Mouse (Mus musculus) skeletal muscle tissue, adult 2 months (tissue): ENCODE measurements at regions not wholly inside any gene's neighbourhood (a gene's known extent, or its start where the extent isn't known, plus 50 kb on each side); places are given as distances from the start of the nearest gene placed in this dataset.

ENCODE experiments used
- DNase-seq: peaks from one replicate; pipeline ENCODE4 v3.0.0-alpha.2; 2012; ENCODE audit warnings: low read depth, low spot score

DNA sequence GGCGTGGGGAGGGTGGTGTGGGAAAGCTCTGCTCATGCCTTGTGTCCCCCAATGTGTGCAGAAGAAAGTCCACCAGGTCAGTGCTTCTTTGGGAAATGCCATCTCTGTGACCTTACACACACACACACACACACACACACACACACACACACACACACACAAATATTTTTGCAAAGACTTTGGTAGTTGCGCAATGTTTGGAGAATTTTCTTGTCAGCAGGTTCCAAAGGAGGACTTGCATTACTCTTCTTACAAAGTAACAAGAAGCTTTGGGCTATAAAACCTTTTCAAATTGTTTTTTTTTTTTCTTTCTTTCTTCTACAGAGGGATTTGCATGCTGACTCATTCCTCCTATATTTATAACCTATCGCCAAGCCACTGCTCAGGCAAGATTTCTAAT is 59.1 kb upstream of the Npvf start:
- peak; percentile 16 for DNase-seq

- DNase-seq, result no peak
Observed at GRCm38 (mm10) chr6:50718631-50719030, 64.4 kb upstream of the Npvf start.

- DNase-seq, result peak; percentile 79
Observed at GRCm38 (mm10) chr6:50720346-50720745, 66.1 kb upstream of the Npvf start.

DNA sequence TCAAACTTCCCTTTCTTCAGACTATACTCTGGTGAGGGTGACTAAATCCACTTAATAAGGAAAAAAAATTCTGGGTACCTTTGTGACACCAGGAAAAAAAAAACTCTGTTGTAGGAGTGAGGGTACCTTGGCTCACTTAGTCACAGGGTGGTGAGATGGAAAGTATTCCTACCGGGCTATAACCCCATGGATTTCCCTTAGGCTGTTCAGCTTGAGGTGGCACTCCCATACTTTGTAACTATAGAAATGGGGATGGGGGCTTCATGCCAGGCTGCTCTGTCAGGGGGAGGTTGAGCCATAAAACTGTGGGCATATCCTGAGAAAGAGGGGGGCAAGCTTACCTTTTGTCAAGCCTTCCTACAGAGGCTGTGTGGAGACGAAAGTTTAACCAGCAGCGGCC is 71.4 kb upstream of the Npvf start:
- no peak for DNase-seq

DNA sequence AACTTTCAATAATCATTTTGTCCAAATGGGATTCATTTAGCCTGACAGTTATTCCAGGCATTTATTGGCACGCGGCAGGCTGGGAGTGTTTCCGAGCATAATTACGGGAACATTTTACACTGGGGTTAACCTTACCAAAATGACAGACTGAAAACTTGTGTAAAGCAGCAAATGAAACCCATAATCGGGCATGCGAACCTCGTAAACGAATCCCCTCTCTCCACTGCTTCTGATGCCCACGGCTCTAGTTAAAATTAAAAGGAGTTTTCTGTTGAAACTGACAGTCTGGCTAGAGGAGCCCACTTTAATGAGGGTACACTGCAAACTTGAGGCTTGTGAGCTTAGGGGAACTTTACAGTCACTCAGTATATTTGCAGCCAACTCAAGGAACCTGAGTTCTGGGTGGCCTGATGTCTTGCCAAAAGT is 71.9 kb upstream of the Npvf start:
- no peak for DNase-seq

- DNase-seq, result no peak
Observed at GRCm38 (mm10) chr6:50730744-50731718, 76.8 kb upstream of the Npvf start.

GRCm38 (mm10) chr6:50734701-50735100 is 80.5 kb upstream of the Npvf start:
- DNase-seq, result no peak

GRCm38 (mm10) chr6:50735825-50736224 is 81.6 kb upstream of the Npvf start:
- DNase-seq, result no peak

- no peak for DNase-seq
Observed at GRCm38 (mm10) chr6:50742009-50742408, 87.8 kb upstream of the Npvf start.

DNA sequence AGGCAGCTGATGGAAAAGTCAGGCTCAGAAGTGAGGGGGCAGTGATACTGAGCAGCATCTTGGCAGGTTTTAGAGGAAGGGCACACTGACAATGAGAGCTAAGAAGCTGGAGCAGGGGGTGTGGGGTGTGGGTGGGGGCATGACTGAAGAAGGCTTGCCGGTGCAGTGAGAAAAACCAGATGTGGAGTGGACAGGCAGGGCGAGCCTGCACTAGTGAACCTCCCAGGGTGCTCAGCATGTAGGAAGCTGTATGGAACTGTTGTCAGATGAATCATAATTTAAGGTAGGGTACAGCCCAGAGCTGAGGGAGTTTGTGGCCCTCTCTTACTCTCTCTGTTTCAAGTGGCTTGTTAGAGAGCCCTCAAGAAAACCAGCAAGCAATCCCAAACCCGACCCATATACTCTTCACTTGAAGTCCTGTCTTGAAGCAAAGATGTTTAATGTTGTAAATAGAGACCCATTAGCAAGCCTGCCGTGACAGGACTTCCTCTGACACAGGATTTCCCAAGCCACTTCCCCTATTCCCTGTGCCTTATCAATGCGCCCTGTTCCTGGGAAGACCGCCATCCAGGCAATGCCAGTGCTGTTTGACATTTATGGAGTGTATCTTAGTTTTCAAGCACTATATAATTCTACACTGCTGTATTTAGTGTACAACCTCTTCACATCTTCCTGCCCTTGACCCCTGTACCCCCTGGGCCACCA is 90.4 kb upstream of the Npvf start:
- DNase-seq, result no peak

DNA sequence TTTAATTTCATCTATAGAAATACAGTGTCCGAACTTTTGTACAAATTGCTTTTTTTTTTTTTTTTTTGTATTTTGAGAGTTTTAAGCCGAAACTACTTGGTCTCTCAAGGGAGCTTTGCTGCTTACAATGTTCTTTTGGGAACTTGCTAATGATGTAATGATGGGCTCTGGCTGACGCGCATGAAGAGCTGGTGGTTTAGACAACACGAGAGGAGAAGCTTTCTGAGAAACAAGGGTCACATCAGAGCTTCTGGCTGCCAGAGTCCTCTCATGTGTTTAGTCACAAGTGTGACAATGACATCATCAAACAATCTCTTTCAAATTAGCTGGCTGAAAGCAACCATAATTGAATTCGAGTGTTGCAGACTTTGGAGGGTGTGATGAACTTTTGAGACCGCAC is 98.9 kb upstream of the Npvf start:
- peak; percentile 69 for DNase-seq

DNA sequence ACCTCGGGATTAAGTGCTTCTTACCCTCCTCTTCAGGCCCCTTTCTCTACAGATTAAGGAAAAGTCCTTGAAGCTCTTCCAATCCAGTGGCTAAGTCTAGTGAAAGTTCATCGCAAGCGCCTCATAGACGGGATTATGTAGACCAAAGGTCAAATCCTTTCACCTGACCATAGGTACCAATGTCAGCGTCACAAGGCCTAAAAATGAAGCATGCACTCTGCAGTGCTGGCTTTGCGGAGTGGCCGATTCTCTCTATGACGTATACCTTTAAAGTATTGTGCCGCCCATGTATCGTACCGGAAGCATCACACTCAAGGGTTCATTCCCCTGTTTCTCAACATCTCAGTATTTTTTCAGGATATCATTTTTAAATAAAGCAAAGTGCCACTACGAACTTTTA is 100.5 kb upstream of the Npvf start:
- no peak for DNase-seq

- no peak for DNase-seq
Observed at GRCm38 (mm10) chr6:50760367-50760766, 106.1 kb upstream of the Npvf start.

GRCm38 (mm10) chr6:50763121-50763520 is 108.9 kb upstream of the Npvf start:
- no peak for DNase-seq

DNA sequence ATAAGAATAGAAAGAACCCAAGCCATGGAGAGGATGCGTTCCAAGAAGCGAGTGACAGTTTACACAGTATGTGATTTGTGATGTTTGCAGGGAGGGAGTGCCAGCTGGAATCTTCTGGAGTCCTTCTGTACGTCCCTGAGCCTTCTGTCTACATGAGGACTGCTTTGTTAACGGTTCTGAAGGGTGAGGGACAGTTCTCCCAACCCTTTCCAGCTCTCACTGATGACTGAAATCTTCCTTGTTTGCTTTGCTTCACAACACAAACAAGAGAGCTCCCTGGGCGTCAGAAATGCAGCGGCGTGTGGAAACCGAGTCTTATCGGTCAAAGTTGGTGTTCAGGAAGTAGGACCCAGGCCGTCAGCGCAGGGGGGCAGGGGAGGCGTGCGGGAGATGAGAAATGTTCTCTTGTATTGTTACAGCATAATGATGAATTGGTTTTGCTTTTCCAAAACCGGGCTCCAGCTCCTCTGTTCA is 112.2 kb upstream of the Npvf start:
- DNase-seq, result no peak

DNA sequence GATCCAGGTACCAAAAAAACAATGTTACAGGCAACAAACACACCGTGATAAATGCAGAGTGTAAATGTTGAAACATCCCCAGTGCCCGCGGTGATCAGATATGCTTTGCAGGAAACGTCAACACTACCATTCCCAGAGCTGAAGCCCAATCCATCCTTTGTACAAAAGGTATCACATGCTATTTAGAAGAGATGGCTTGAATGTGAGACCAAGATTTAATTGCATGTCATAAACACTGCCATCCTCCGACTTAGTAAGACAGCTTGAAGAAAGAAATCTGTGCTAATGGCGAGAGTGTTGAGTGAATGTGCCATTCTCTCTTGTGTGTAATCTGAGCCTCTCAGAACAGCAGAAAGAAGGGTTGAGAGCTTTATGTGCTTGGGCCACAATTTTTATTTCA is 112.9 kb upstream of the Npvf start:
- no peak for DNase-seq

- DNase-seq, result no peak
Observed at GRCm38 (mm10) chr6:50767827-50768226, 113.6 kb upstream of the Npvf start.

DNA sequence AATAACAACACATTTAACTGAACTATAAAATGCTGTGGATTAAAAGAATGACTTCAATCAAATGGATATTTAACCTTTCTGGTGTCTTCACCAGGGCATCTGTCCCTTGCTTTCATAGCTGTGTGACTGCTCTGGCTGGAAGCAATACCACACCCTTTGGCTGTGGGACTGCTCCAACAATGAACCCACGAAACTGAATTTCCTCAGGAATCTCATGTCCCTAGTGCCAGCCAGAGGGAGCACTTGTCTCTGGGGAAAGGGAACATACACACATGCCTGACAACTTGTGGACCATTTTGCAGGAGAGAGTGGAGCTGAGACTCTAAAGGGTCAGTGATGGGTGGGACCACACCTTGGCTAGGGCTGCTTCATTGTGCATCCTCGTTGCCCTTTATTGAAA is 114.9 kb upstream of the Npvf start:
- DNase-seq, result no peak

DNA sequence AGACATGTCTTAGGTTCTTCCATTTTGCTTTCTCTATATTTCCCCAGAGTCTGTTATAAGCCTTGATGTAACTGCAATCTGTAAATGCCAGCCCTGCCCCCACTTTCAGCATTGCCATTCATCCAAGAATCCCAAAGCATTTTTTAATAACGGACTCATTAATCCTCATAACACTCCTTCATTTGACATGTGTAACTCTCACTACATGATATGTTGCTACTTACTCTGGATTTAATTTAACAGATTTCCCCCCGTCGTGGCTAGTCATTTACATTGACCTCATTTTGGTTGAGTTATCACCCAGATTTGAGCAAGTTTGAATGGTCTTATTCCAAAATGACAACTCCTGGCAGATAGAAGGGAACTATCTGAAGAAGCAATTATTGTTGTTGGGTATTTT is 116.2 kb upstream of the Npvf start:
- DNase-seq, result no peak

DNA sequence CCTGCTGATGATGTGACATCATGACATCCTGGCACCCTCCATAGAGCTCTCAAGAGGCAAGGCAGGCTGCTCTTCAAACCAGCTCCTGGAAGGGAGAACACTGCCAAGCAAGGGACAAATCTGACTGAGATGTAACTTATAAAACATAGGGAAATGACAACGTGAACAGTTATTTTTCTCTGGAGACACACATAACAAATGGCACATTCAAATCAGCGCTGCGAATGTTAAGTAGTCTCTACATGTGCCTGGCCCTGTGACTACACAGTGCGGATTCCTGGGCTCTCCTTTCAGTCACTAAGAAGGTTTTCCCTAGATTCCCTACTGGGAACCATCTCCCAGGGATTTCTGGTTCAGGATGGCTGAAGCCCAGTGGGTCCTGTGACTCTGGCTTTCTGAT is 121.4 kb upstream of the Npvf start:
- no peak for DNase-seq

DNA sequence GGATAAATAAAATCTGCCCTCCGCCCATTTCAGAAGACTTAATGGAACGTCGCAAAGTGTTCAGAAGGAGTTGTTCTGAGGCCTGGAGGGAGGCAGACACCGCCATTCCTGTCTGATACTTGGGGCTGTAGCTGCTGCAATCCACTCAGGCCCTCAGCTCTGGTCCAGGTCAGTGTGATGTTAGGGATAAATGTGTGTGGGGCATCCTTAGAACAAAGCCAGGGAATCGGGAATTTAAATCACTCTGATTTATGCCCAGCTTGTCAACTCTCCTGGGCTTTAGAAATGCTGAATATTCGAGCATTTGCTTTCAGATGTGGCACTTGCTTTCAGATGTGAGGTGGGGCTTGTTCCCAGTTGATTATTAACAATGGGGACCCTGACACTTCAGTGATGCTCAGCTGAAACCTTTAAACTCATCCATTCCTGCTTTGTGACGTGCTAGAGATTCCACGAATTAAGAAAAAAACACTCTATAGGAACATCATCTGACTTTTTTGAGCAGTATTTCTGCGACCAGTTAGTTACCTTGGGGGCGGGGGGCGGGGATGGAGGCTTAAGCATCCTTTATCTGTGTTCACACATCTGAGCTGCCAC is 122.1 kb upstream of the Npvf start:
- no peak for DNase-seq

DNA sequence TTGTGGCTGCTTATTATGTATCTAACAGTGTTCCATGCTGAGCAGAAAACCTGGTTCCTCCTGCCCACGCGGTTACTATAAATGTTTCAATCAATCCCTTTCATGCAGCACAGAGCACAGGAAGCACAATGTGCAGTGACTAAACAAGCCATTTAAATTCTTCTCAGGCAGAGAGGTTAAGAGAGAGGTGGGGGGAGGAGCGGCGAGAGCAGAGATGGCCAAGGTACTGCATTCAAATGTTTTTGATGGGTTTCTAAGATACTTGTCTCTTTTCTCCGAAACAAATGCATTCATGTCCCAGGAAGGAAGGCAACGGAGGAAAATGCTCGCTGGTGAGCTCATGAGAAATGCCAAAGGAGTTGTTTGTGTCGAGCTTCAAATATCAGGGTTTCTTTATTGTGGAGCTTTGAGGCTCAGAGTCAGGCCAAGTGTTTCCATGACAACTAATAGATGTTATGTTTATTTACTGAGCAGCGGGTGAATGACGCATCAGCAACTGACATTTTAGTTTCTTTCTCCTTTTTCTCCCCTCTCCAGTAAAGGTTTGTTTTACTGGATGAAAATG is 122.8 kb upstream of the Npvf start:
- DNase-seq, result no peak
